Mouse (Mus musculus) leukemia stem cell, adult 10-12 weeks (primary cell): ENCODE data around the gene Arhgdib. TPM values are rescaled to one million over a fixed set of nuclear protein-coding genes. Genes with fewer than 3 reads are reported as not detected.

Experiments
- polyA plus RNA-seq: library from polyadenylated mRNA; stranded (reverse); fragments of >175 nt; gene quantifications from 2 replicates; pipeline ENCODE4 v1.2.3, GENCODE M21; 2012; ENCODE audit warnings: low replicate concordance

Gene Arhgdib
- 22.6 and 23.3 TPM in 2 replicates for polyA plus RNA-seq

DNA sequence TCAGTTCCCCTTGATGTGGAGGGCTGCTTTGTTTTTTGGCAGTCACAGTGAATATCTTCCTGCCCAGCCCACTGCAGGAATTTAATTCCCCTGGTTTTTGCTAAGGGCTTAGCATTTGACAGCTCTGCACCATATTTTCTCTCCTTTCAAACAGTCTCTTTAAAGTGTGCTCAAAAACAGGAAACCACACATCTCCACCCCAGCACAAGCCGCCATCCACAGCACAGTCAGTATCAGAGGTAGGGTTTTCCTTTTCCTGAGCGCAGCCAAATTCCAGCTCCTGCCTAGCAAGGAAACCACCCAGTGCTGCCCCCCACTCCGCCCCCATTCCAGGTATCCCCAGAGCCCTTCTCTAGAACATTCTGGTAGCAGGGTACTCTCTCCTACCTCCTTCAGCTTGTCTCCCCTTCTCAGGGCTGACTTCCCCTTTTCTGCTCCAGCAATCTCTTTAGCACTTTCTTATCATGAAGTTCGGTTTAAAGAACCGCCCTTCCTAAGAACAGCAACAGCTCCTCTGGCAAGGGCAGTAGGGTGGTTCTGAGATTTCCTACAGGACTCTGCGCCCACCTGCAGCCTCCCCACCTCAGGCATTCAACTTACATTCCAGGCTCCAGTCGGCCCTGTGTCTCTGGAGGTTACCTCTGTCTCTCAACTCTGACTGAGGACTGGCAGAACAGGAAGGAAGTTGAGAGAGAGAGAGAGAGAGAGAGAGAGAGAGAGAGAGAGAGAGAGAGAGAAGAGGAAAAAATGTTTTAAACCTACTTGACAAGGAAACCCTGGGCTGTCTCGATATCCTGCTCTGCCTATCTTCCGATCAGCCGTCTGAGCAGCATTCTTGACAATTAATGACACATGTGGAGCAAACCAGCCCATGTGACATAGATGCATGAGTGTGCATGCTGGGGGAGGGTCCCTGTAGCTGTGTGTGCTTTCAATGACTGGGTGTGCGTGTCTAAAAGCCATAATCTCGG is at the start of gene Arhgdib:
TSS of gene Arhgdib (minus strand) at position 849 of the 971 bp plus-strand sequence.

DNA sequence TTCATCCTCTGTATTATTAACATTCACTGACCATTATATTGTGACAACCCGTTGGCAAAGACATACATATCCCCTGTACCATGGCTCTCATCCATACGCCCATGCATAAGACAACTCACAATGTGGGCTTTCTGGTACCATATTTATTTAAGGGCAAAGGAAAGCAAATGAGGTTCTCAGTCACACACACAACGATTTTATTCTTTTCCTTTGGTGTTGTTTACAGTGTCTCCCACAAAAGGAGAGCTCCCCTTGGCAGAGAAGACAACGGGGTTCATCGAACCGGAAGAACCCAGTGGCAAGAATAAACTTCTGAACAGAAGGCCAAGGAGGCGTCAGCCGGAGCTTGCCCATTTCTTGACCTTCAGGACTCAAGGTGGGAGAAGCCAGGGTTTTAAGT is 18.2 kb downstream of the Arhgdib start, which contains the start of gene Pde6h:
TSS of gene Pde6h (plus strand) at position 301 of the 400 bp plus-strand sequence.

DNA sequence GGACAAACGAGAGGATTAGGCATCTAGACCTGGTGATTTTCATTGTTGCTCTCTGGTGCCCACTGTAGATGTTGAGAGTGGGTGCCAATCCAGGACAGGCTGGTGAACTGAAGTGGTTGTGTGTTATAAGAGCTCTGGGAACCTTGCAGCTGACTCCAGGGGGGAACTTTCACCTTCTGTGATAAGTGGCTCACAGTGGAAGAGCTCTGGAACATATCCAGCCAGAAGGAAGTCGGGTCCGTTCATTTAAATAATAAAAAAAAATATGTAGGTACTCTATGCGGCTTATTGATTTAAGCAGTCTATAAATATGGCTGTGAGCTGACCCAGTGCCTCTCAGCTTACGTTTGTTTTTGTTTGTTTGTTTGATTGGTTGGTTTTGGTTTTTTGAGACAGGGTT is 19.6 kb downstream of the Arhgdib start, which contains the start of gene Erp27:
TSS of gene Erp27 (minus strand) at position 101 of the 400 bp plus-strand sequence.

DNA sequence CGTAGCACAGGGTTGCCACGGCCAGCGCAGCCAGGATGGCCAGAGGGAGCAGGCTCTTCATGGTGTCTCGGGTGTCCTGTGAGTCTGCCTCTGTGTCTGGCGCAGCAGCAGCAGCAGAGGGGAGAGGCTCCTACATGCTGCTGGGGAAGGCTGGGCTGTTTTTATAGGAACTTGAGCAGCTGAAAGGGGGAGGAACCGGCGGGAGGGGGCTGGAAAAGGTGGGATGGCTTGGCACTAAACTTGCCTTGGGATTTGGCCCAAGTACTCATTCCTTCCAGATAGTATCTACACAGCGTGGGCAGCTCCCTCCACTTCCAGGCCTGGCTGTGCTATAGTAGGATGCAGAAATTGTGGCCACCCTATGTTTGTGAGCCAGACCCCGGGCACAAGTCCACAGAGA is 66.0 kb downstream of the Arhgdib start, which contains the start of gene Mgp:
TSS of gene Mgp (minus strand) at position 154 of the 400 bp plus-strand sequence.

Other genes with a start within 250 kb of the Arhgdib start
- gene Gucy2c, start 160.1 kb downstream of the Arhgdib start, polyA plus RNA-seq, result not detected in 2 replicates
- 18.8 and 18.9 TPM in 2 replicates for gene Hist4h4, start 137.5 kb downstream of the Arhgdib start, polyA plus RNA-seq
- 194 and 567 TPM in 2 replicates for gene H2afj, start 133.7 kb downstream of the Arhgdib start, polyA plus RNA-seq
- 3.5 and 6.4 TPM in 2 replicates for gene BC049715, start 114.3 kb downstream of the Arhgdib start, polyA plus RNA-seq
- gene Wbp11, start 113.7 kb downstream of the Arhgdib start, polyA plus RNA-seq, result 346 and 357 TPM in 2 replicates
- gene Smco3, start 106.4 kb downstream of the Arhgdib start, polyA plus RNA-seq, result not detected in 2 replicates
- 0.66 and 4.1 TPM in 2 replicates for gene Art4, start 84.2 kb downstream of the Arhgdib start, polyA plus RNA-seq
- not detected in 2 replicates for gene Mgp, start 66.1 kb downstream of the Arhgdib start, polyA plus RNA-seq
- not detected in 2 replicates for gene Erp27, start 19.7 kb downstream of the Arhgdib start, polyA plus RNA-seq
- gene Pde6h, start 18.1 kb downstream of the Arhgdib start, polyA plus RNA-seq, result 0.07 TPM in 1 of 2 replicates, not detected in the other
- not detected in 2 replicates for gene Rerg, start 228.6 kb upstream of the Arhgdib start, polyA plus RNA-seq